Mouse (Mus musculus): ENCODE results near the gene Snx19. TPM values are rescaled to one million over a fixed set of nuclear protein-coding genes. Genes with fewer than 3 reads are reported as not detected.

Snx19 gene
- total and polyA plus RNA-seq, 2 experiments from 2014 or later, result 16.7 to 30.6 TPM

- Histone ChIP-seq H3K27me3 (ENCODE audit: insufficient read depth, low read length) (no peaks in the 10 kb centered on the region), H3K27ac (ENCODE audit: low read depth, low read length) (no peak overlapping the region), H3K9ac (no peak overlapping the region), H3K4me3 (ENCODE audit: low read depth, low read length) (no peak overlapping the region), H3K9me3 (ENCODE audit: low read length) (no peaks in the 10 kb centered on the region), H3K4me2 (ENCODE audit: low read depth) (no peak overlapping the region), H3K4me1 (ENCODE audit: insufficient read depth) (no peaks in the 10 kb centered on the region), H3K36me3 (ENCODE audit: insufficient read depth) (peaks cover 31% of the 10 kb centered on the region)
- no peak for DNase-seq
- 27% methylated on average over 2 of the region's 2 CpGs for WGBS
- no peak for ATAC-seq
- no peak for TF ChIP-seq CTCF (IDR thresholded peaks at IDR 0.05; ENCODE audit: low read depth)
Measured at GRCm38 (mm10) chr9:30449862-30450261, 23.0 kb downstream of the Snx19 start.

- peaks cover 29% of the 10 kb centered on the region for H3K36me3 ChIP-seq (ENCODE audit: insufficient read depth)
- ATAC-seq (no peak), DNase-seq (no peak)
Measured at GRCm38 (mm10) chr9:30450834-30451233, 23.9 kb downstream of the Snx19 start.

GRCm38 (mm10) chr9:30454527-30454926 lies 27.6 kb downstream of the Snx19 start:
- WGBS, result 86% methylated on average over 2 of the region's 2 CpGs
- no peak overlapping the region for H3K4me3 ChIP-seq (ENCODE audit: low read depth, low read length)
- no peak for ATAC-seq

More at GRCm38 (mm10) chr9:30450834-30451233, 23.9 kb downstream of the Snx19 start:
- Histone ChIP-seq H3K4me3 (ENCODE audit: low read depth, low read length) (no peak overlapping the region), H3K27ac (ENCODE audit: low read depth, low read length) (no peak overlapping the region), H3K27me3 (ENCODE audit: insufficient read depth, low read length) (no peaks in the 10 kb centered on the region), H3K4me1 (ENCODE audit: insufficient read depth) (no peaks in the 10 kb centered on the region), H3K9ac (no peak overlapping the region), H3K4me2 (ENCODE audit: low read depth) (no peak overlapping the region), H3K9me3 (ENCODE audit: low read length) (no peaks in the 10 kb centered on the region)
- no peak for TF ChIP-seq CTCF (IDR thresholded peaks at IDR 0.05; ENCODE audit: low read depth)
- WGBS, result 66% methylated on average over 2 of the region's 2 CpGs

GRCm38 (mm10) chr9:30456250-30456649 lies 29.3 kb downstream of the Snx19 start:
- Histone ChIP-seq H3K4me2 (ENCODE audit: low read depth) (no peak overlapping the region), H3K27me3 (ENCODE audit: insufficient read depth, low read length) (no peaks in the 10 kb centered on the region), H3K9me3 (ENCODE audit: low read length) (no peaks in the 10 kb centered on the region), H3K36me3 (ENCODE audit: insufficient read depth) (peaks cover 7% of the 10 kb centered on the region), H3K4me3 (ENCODE audit: low read depth, low read length) (no peak overlapping the region), H3K27ac (ENCODE audit: low read depth, low read length) (no peak overlapping the region), H3K4me1 (ENCODE audit: insufficient read depth) (no peaks in the 10 kb centered on the region), H3K9ac (no peak overlapping the region)
- no peak for TF ChIP-seq CTCF (IDR thresholded peaks at IDR 0.05; ENCODE audit: low read depth)
- DNase-seq (no peak), ATAC-seq (no peak)
- WGBS, result 87% methylated on average over 6 of the region's 6 CpGs

More at GRCm38 (mm10) chr9:30454527-30454926, 27.6 kb downstream of the Snx19 start:
- Histone ChIP-seq H3K4me1 (ENCODE audit: insufficient read depth) (no peaks in the 10 kb centered on the region), H3K36me3 (ENCODE audit: insufficient read depth) (peaks cover 13% of the 10 kb centered on the region; the same call in 1 of the 2 replicates), H3K4me2 (ENCODE audit: low read depth) (no peak overlapping the region), H3K9ac (no peak overlapping the region), H3K9me3 (ENCODE audit: low read length) (no peaks in the 10 kb centered on the region), H3K27me3 (ENCODE audit: insufficient read depth, low read length) (no peaks in the 10 kb centered on the region), H3K27ac (ENCODE audit: low read depth, low read length) (no peak overlapping the region)
- no peak for DNase-seq
- no peak for TF ChIP-seq CTCF (IDR thresholded peaks at IDR 0.05; ENCODE audit: low read depth)

- Histone ChIP-seq H3K4me2 (ENCODE audit: low read depth) (no peak overlapping the region), H3K36me3 (ENCODE audit: insufficient read depth) (peaks cover 30% of the 10 kb centered on the region), H3K27me3 (ENCODE audit: insufficient read depth, low read length) (no peaks in the 10 kb centered on the region), H3K4me1 (ENCODE audit: insufficient read depth) (no peaks in the 10 kb centered on the region), H3K9me3 (ENCODE audit: low read length) (no peaks in the 10 kb centered on the region), H3K4me3 (ENCODE audit: low read depth, low read length) (no peak overlapping the region), H3K27ac (ENCODE audit: low read depth, low read length) (no peak overlapping the region), H3K9ac (no peak overlapping the region)
- DNase-seq (no peak), ATAC-seq (no peak)
- WGBS, result 78% methylated on average over 8 of the region's 8 CpGs
- no peak for TF ChIP-seq CTCF (IDR thresholded peaks at IDR 0.05; ENCODE audit: low read depth)
Measured at GRCm38 (mm10) chr9:30460501-30460900, 33.6 kb downstream of the Snx19 start.

GRCm38 (mm10) chr9:30464661-30465060 lies 37.8 kb downstream of the Snx19 start:
- 74% methylated on average over 4 of the region's 4 CpGs for WGBS
- no peak for DNase-seq

GRCm38 (mm10) chr9:30480043-30480442 lies 53.1 kb downstream of the Snx19 start:
- no peak for DNase-seq
- no peaks in the 10 kb centered on the region for H3K4me1 ChIP-seq (ENCODE audit: insufficient read depth)
- H3K4me3 ChIP-seq (ENCODE audit: low read depth, low read length), result no peak overlapping the region
- no peaks in the 10 kb centered on the region for H3K27me3 ChIP-seq (ENCODE audit: insufficient read depth, low read length)
- no peak overlapping the region for H3K4me2 ChIP-seq (ENCODE audit: low read depth)
- no peaks in the 10 kb centered on the region for H3K36me3 ChIP-seq (ENCODE audit: insufficient read depth)
- no peak for ATAC-seq
- H3K9me3 ChIP-seq (ENCODE audit: low read length), result no peaks in the 10 kb centered on the region
- no peak for TF ChIP-seq CTCF (IDR thresholded peaks at IDR 0.05; ENCODE audit: low read depth)
- WGBS, result 61% methylated on average over 4 of the region's 4 CpGs
- H3K27ac ChIP-seq (ENCODE audit: low read depth, low read length), result no peak overlapping the region
- H3K9ac ChIP-seq, result no peak overlapping the region

More at GRCm38 (mm10) chr9:30464661-30465060, 37.8 kb downstream of the Snx19 start:
- no peak overlapping the region for H3K4me2 ChIP-seq (ENCODE audit: low read depth)
- no peaks in the 10 kb centered on the region for H3K9me3 ChIP-seq (ENCODE audit: low read length)
- no peak for ATAC-seq
- no peaks in the 10 kb centered on the region for H3K27me3 ChIP-seq (ENCODE audit: insufficient read depth, low read length)
- TF ChIP-seq CTCF (IDR thresholded peaks at IDR 0.05; ENCODE audit: low read depth), result no peak
- no peak overlapping the region for H3K9ac ChIP-seq
- no peak overlapping the region for H3K27ac ChIP-seq (ENCODE audit: low read depth, low read length)
- peaks cover 31% of the 10 kb centered on the region for H3K36me3 ChIP-seq (ENCODE audit: insufficient read depth)
- H3K4me3 ChIP-seq (ENCODE audit: low read depth, low read length), result no peak overlapping the region
- no peaks in the 10 kb centered on the region for H3K4me1 ChIP-seq (ENCODE audit: insufficient read depth)

All from forebrain, postnatal 0 days (tissue).